Mouse (Mus musculus) liver, adult 2 months (tissue): ENCODE data around the gene Gpr45. TPM values are rescaled to one million over a fixed set of nuclear protein-coding genes. Genes with fewer than 3 reads are reported as not detected.

Experiments
- DNase-seq: peaks from one replicate; pipeline ENCODE4 v3.0.0-alpha.2; 2011; ENCODE audit warnings: low read depth, low spot score; ENCODE audit errors: extremely low read depth
- H3K27ac ChIP-seq: fragments of 200-500 bp; replicated peaks from 2 replicates; pipeline ENCODE4 v1.5.1; 2012; ENCODE audit warnings: low read depth, mild to moderate bottlenecking, control low read depth, inconsistent platforms, low read length; ENCODE audit not compliant: insufficient read depth
- H3K27me3 ChIP-seq: fragments of 200-500 bp; 2 replicates; pipeline ENCODE4 v1.6.1; 2012; ENCODE audit warnings: mild to moderate bottlenecking, moderate library complexity, low read length, inconsistent platforms; ENCODE audit not compliant: control insufficient read depth, insufficient read depth
- H3K36me3 ChIP-seq: fragments of 200-500 bp; 2 replicates; pipeline ENCODE4 v1.6.1; 2012; ENCODE audit warnings: low read length, inconsistent platforms; ENCODE audit not compliant: control insufficient read depth, insufficient read depth
- H3K4me1 ChIP-seq: fragments of 200-500 bp; 2 replicates; pipeline ENCODE4 v1.6.1; 2011; ENCODE audit warnings: low read length; ENCODE audit not compliant: control insufficient read depth, insufficient read depth
- H3K4me3 ChIP-seq: fragments of 200-500 bp; 2 replicates; pipeline ENCODE4 v1.5.1; 2011; ENCODE audit warnings: low read depth, mild to moderate bottlenecking, control low read depth, low read length, moderate library complexity; ENCODE audit not compliant: insufficient read depth
- H3K79me2 ChIP-seq: fragments of 200-500 bp; 2 replicates; pipeline ENCODE4 v1.6.1; 2012; ENCODE audit warnings: inconsistent platforms, mild to moderate bottlenecking, low read length, moderate library complexity; ENCODE audit not compliant: control insufficient read depth, insufficient read depth
- H3K9ac ChIP-seq: fragments of 200-500 bp; 2 replicates; pipeline ENCODE4 v1.6.1; 2012; ENCODE audit warnings: low read depth, mild to moderate bottlenecking, control low read depth, inconsistent platforms, low read length
- CTCF ChIP-seq: fragments of 200-500 bp; IDR thresholded peaks from 2 replicates; pipeline ENCODE4 v1.5.1; 2011; ENCODE audit warnings: low read depth, low read length, control low read depth
- POLR2A ChIP-seq: fragments of 200-500 bp; IDR thresholded peaks from 2 replicates; pipeline ENCODE4 v1.6.1; 2011; ENCODE audit warnings: low read length, control low read depth; ENCODE audit not compliant: insufficient read depth; ENCODE audit errors: extremely low read depth
- WGBS: fragments of 180-500 bp; shearing (Covaris S2); methylation state at CpG from one replicate; pipeline ENCODE4 v1.1.7; 2018; 5-methylcytosine and 5-hydroxymethylcytosine counted together
- polyA plus RNA-seq: library from polyadenylated mRNA; depleted of rRNA; stranded (reverse); fragments of >200 nt; gene quantifications from 2 replicates; pipeline ENCODE4 v1.2.3, GENCODE M21; 2012
- total RNA-seq: library from RNA; depleted of rRNA; stranded (reverse); fragments of >200 nt; gene quantifications from 2 replicates; pipeline ENCODE4 v1.2.3, GENCODE M21; 2014

Gene Gpr45
- total and polyA plus RNA-seq, 2 experiments: not detected

- Histone ChIP-seq H3K9ac (no peak overlapping the region), H3K79me2 (no peaks in the 10 kb centered on the region), H3K36me3 (no peaks in the 10 kb centered on the region), H3K4me3 (no peak overlapping the region), H3K27ac (no peak overlapping the region), H3K27me3 (no peaks in the 10 kb centered on the region), H3K4me1 (no peaks in the 10 kb centered on the region)
- WGBS: 88% methylated on average over 7 of the region's 7 CpGs
- TF ChIP-seq CTCF (no peak), POLR2A (no peak)
- no peak for DNase-seq
These were observed 83.3 kb downstream of the Gpr45 start for GRCm38 (mm10) chr1:43036014-43036413.

DNA sequence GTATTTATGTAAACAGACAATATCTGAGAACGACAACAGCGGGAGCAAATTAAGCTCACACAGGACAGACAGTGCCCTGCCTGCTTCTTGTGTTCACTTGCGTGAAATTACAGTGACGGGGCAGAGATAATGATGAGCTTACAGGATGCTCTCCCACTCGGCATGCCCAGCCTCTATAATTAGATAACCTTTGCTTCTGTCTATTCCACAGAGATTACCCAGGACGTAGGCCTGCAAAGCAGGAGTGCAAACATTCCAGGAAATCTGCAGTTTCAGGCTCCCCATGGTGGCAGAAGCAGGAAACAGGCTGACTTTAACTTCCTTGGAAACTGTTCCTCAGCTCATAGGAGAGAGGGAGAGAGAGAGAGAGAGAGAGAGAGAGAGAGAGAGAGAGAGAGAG lies 89.6 kb downstream of the Gpr45 start:
- no peaks in the 10 kb centered on the region for H3K36me3 ChIP-seq
- H3K4me1 ChIP-seq: no peaks in the 10 kb centered on the region
- H3K9ac ChIP-seq: no peak overlapping the region
- H3K4me3 ChIP-seq: no peak overlapping the region
- no peaks in the 10 kb centered on the region for H3K27me3 ChIP-seq
- H3K27ac ChIP-seq: no peak overlapping the region
- no peak for DNase-seq
- H3K79me2 ChIP-seq: no peaks in the 10 kb centered on the region
- TF ChIP-seq CTCF (no peak), POLR2A (no peak)
- 48% methylated on average over 6 of the region's 6 CpGs for WGBS

DNA sequence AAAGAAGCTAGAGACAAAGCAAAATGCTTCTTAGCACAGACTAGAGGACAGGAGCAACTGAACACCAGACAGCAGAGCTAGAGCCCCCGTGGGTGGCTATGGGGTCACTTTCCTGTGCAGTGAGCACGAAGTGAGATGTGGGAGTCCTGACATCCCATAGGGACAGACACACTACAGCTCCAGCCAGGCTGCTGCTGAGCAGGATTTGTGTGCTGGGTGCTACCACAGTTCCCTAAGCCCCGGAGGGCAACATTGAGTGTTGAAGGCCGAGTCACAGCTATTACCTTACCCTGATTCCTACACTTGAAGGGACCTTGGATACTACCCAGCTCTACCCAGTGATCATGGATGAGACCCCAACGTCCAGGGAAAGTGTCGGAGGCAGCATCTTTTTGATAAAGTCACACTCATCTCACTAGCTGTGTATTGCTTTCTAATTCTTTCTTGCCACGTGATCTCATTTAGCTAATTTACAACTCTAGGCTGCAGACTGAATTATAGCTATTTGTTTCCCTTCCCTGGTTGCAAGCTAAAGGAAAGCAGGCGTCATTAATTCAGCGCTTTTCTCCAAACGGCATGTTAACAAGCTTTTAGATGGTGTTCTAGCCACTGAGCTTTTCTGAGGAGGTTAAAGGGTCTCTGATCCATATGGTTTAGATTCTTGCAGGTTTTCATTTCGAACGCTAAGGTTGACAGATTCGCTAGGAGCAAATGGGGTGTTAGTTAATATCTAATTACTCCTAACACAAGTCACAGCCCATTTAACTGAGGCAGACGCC lies 92.7 kb downstream of the Gpr45 start:
- 81% methylated on average over 14 of the region's 14 CpGs for WGBS
- no peak overlapping the region for H3K27ac ChIP-seq
- H3K4me1 ChIP-seq: no peaks in the 10 kb centered on the region
- no peaks in the 10 kb centered on the region for H3K27me3 ChIP-seq
- no peak for DNase-seq
- H3K9ac ChIP-seq: no peak overlapping the region
- no peak for TF ChIP-seq CTCF
- H3K79me2 ChIP-seq: no peaks in the 10 kb centered on the region
- no peak overlapping the region for H3K4me3 ChIP-seq
- peaks cover 5% of the 10 kb centered on the region; the same call in 1 of the 2 replicates for H3K36me3 ChIP-seq

DNA sequence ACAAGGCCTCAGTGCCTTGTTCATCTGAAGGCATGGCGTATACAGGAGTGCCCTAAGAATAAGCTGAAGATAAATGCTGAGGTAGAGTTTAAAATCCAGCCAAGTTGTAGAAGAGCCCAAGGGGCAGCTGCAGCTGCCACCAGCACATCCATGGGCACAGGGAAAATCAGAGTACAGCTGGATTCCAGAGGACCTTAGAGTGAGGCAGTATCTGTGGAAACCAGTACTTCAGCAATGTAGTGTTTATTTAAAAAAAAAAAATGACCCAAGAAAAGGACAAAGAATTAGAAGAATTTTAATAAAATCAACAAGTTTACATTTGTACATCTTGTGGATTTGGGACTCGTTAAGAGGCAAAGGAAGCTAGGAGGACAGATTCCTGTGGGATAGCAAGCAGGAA lies 94.3 kb downstream of the Gpr45 start:
- peaks cover 10% of the 10 kb centered on the region; the same call in 1 of the 2 replicates for H3K36me3 ChIP-seq
- no peak overlapping the region for H3K4me3 ChIP-seq
- no peaks in the 10 kb centered on the region for H3K27me3 ChIP-seq
- no peak overlapping the region for H3K9ac ChIP-seq
- WGBS: 72% methylated on average over 2 of the region's 2 CpGs
- no peak overlapping the region for H3K27ac ChIP-seq
- no peaks in the 10 kb centered on the region for H3K79me2 ChIP-seq
- TF ChIP-seq POLR2A (no peak), CTCF (no peak)
- no peaks in the 10 kb centered on the region for H3K4me1 ChIP-seq
- no peak for DNase-seq

DNA sequence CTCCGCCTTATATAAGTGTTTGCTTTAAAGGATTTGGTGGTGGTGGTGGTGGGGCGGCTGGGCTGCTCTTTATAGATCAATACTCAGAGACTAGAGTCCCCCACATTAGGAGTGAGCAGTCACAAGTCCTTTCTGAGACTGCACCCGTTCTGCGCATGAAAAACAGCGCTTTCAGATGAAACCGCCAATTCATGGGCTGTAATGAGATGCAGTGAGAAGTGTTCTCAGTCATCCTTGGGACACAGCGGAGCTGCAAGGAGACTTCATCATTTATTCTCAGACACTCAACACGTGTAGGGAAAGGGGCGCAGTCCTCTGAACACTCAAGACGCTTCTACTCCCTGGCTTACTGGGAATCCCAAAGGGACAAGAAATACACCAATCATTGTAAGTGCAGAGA lies 95.1 kb downstream of the Gpr45 start:
- Histone ChIP-seq H3K27me3 (no peaks in the 10 kb centered on the region), H3K79me2 (no peaks in the 10 kb centered on the region), H3K4me3 (no peak overlapping the region), H3K4me1 (no peaks in the 10 kb centered on the region), H3K36me3 (peaks cover 16% of the 10 kb centered on the region; the same call in 1 of the 2 replicates), H3K9ac (no peak overlapping the region), H3K27ac (no peak overlapping the region)
- no peak for DNase-seq
- WGBS: 95% methylated on average over 10 of the region's 10 CpGs
- TF ChIP-seq POLR2A (no peak), CTCF (no peak)

GRCm38 (mm10) chr1:43051903-43052302 lies 99.2 kb downstream of the Gpr45 start:
- Histone ChIP-seq H3K4me1 (no peaks in the 10 kb centered on the region), H3K9ac (no peak overlapping the region), H3K27ac (no peak overlapping the region), H3K27me3 (no peaks in the 10 kb centered on the region), H3K79me2 (no peaks in the 10 kb centered on the region), H3K4me3 (no peak overlapping the region), H3K36me3 (peaks cover 53% of the 10 kb centered on the region)
- 93% methylated on average over 5 of the region's 5 CpGs for WGBS
- TF ChIP-seq CTCF: no peak
- no peak for TF ChIP-seq POLR2A
- no peak for DNase-seq
